Mouse (Mus musculus) ovary, adult 18-20 months (tissue): ENCODE data around the gene Fam19a3.
"Not testable (repeated sequence)": the region's sequence is repeated elsewhere in the genome, so short reads cannot be mapped to it uniquely, and the experiment has no call there.

Experiments used
- DNase-seq: peaks from one replicate; pipeline ENCODE4 v3.0.0; 2022; ENCODE audit warnings: low spot score, mixed read lengths

Fam19a3 gene

GRCm38 (mm10) chr3:104765021-104765420, 16.6 kb downstream of the Fam19a3 start:
- no peak for DNase-seq

- not testable (repeated sequence) for DNase-seq
Measured at GRCm38 (mm10) chr3:104762103-104762863, 19.4 kb downstream of the Fam19a3 start.

GRCm38 (mm10) chr3:104758869-104759268, 22.8 kb downstream of the Fam19a3 start:
- DNase-seq: no peak

- peak; percentile 30 for DNase-seq
Measured at GRCm38 (mm10) chr3:104758406-104758805, 23.2 kb downstream of the Fam19a3 start.

- not testable (repeated sequence) for DNase-seq
Measured at GRCm38 (mm10) chr3:104752845-104753244, 28.8 kb downstream of the Fam19a3 start.

GRCm38 (mm10) chr3:104743864-104744263, 37.8 kb downstream of the Fam19a3 start:
- no peak for DNase-seq

GRCm38 (mm10) chr3:104743161-104743560, 38.5 kb downstream of the Fam19a3 start:
- no peak for DNase-seq

GRCm38 (mm10) chr3:104741954-104742353, 39.7 kb downstream of the Fam19a3 start:
- no peak for DNase-seq

- DNase-seq: no peak
Measured at GRCm38 (mm10) chr3:104734654-104735053, 47.0 kb downstream of the Fam19a3 start.

- DNase-seq: no peak
Measured at GRCm38 (mm10) chr3:104732907-104733306, 48.7 kb downstream of the Fam19a3 start.

GRCm38 (mm10) chr3:104729270-104729839, 52.3 kb downstream of the Fam19a3 start:
- no peak for DNase-seq
